Mouse (Mus musculus) thymus, postnatal 36 days (tissue): ENCODE results near the gene Slc6a6.

Experiments
- DNase-seq, 2 experiments: peaks; one replicate each; pipeline ENCODE4 v3.0.0; 2022; ENCODE audit warnings: mixed read lengths in 2 of 2

Slc6a6 gene

GRCm38 (mm10) chr6:91670224-91670623, 13.6 kb upstream of the Slc6a6 start:
- no peak for DNase-seq

GRCm38 (mm10) chr6:91674757-91675350, 9.0 kb upstream of the Slc6a6 start:
- DNase-seq: no peak

GRCm38 (mm10) chr6:91678506-91679094, 5.3 kb upstream of the Slc6a6 start:
- DNase-seq: no peak

GRCm38 (mm10) chr6:91679095-91679577, 4.7 kb upstream of the Slc6a6 start:
- peak; percentile 97 for DNase-seq

- DNase-seq: no peak
Measured at GRCm38 (mm10) chr6:91679716-91680115, 4.1 kb upstream of the Slc6a6 start.

GRCm38 (mm10) chr6:91681841-91682240, 2.0 kb upstream of the Slc6a6 start:
- DNase-seq: no peak

GRCm38 (mm10) chr6:91683121-91683520, 732 bp upstream of the Slc6a6 start:
- peak; percentile 68 to 76 for DNase-seq

- DNase-seq: peak in 1 of 2 experiments; percentile 24
Measured at GRCm38 (mm10) chr6:91684474-91684829, 599 bp downstream of the Slc6a6 start.

GRCm38 (mm10) chr6:91684831-91685532, 1.1 kb downstream of the Slc6a6 start:
- DNase-seq: peak; percentile 38 to 43

- no peak for DNase-seq
Measured at GRCm38 (mm10) chr6:91685533-91685883, 1.7 kb downstream of the Slc6a6 start.

- DNase-seq: no peak
Measured at GRCm38 (mm10) chr6:91685896-91686295, 2.0 kb downstream of the Slc6a6 start.

- DNase-seq: no peak
Measured at GRCm38 (mm10) chr6:91686597-91686996, 2.7 kb downstream of the Slc6a6 start.

- DNase-seq: no peak
Measured at GRCm38 (mm10) chr6:91688021-91688420, 4.2 kb downstream of the Slc6a6 start.

- no peak for DNase-seq
Measured at GRCm38 (mm10) chr6:91689231-91689630, 5.4 kb downstream of the Slc6a6 start.

- no peak for DNase-seq
Measured at GRCm38 (mm10) chr6:91690222-91690621, 6.4 kb downstream of the Slc6a6 start.

- no peak for DNase-seq
Measured at GRCm38 (mm10) chr6:91690646-91691045, 6.8 kb downstream of the Slc6a6 start.

GRCm38 (mm10) chr6:91691576-91691975, 7.7 kb downstream of the Slc6a6 start:
- no peak for DNase-seq

- no peak for DNase-seq
Measured at GRCm38 (mm10) chr6:91693301-91693886, 9.5 kb downstream of the Slc6a6 start.

- no peak for DNase-seq
Measured at GRCm38 (mm10) chr6:91694610-91695009, 10.8 kb downstream of the Slc6a6 start.

- DNase-seq: no peak
Measured at GRCm38 (mm10) chr6:91698831-91699230, 15.0 kb downstream of the Slc6a6 start.

GRCm38 (mm10) chr6:91699482-91700200, 15.8 kb downstream of the Slc6a6 start:
- no peak for DNase-seq

GRCm38 (mm10) chr6:91700823-91701621, 17.2 kb downstream of the Slc6a6 start:
- no peak for DNase-seq
